Mouse (Mus musculus) heart, postnatal 25 days (tissue): Measurements from ENCODE around the gene Taf5l. TPM values are rescaled to one million over a fixed set of nuclear protein-coding genes. Genes with fewer than 3 reads are reported as not detected.
"Not testable (repeated sequence)": the region's sequence is repeated elsewhere in the genome, so short reads cannot be mapped to it uniquely, and the experiment has no call there.

Source experiments
- DNase-seq: peaks from one replicate; pipeline ENCODE4 v3.0.0; 2022; ENCODE audit warnings: low spot score
- intact Hi-C: fragments of 180-260 bp; cut with DNase I; formaldehyde crosslinking; loops from one replicate; pipeline ENCODE4 v1.15.1; 2025
- microRNA-seq: library from miRNA; unstranded; fragments of <30 nt; microRNA quantifications from one replicate; pipeline ENCODE4 v1.2.0, GENCODE M21; 2022
- total RNA-seq, 2 experiments: library from RNA; stranded (reverse); gene quantifications; 2 replicates each; pipeline ENCODE4 v1.2.3; 2021

Taf5l gene
- total RNA-seq, 2 experiments from 2014 or later: 15.0 TPM

- intact Hi-C loops: no loop called here
- DNase-seq: no peak
Measured at GRCm38 (mm10) chr8:123977499-123977898, 43.7 kb downstream of the Taf5l start.

DNA sequence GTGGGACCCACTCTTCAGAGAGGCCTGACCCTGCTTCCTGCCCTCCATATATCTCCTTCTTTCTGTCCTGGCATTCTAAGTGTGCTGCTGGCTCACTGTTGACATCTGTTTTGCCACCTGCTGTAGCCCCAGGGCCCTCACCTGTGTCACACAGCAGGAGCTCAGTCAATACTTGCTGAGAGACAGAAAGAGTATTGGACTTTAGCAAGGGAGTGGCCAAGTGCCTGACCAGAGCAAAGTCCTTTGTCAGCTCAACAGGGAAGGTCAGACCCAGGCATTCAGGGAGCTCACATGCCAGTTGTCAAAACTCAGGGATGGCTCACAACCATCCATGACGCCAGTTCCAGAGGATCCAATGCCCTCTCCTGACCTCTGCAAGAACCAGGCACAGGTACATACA lies 47.7 kb downstream of the Taf5l start:
- intact Hi-C loops: no loop called here
- DNase-seq: no peak

- no peak for DNase-seq
- intact Hi-C loops: no loop called here
Measured at GRCm38 (mm10) chr8:123966896-123967295, 54.3 kb downstream of the Taf5l start.

- intact Hi-C loops: no loop called here
- no peak for DNase-seq
Measured at GRCm38 (mm10) chr8:123961371-123961770, 59.8 kb downstream of the Taf5l start.

DNA sequence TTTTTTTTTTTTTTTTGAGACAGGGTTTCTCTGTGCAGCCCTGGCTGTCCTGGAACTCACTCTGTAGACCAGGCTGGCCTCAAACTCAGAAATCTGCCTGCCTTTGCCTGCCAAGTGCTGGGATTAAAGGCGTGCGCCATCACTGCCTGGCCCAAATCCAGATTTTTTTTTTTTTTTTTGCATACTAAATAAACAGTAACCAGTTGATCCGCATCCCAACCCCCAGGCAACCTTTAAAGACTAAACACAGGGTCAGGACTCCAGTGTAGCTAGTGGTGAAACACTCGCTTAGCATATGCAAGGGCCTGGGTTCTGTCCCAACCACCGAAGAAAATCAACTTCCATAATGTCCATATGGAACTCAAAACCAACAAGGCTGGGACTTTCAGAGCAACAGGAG lies 60.6 kb downstream of the Taf5l start:
- DNase-seq, intact Hi-C loops: not testable (repeated sequence)

DNA sequence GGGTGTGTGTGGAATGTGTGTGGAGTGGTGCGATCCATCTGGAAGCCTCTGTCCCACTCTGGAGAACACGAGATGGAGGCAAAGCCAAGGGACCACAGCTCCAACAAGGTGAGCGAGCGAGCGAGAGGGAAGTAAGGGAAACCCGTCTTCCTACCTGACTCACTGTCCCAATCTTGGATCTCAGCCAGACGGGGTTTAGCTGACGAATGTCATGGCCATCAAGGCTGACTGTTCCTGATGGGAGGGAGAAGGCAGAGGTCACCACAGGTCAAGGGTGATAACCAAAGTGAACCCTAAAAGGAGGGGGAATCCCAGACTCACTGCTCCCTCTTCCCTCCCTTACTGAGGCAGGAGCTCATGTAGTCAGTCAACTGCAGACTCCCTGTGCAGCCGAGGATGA lies 61.1 kb downstream of the Taf5l start:
- intact Hi-C loops: no loop called here
- no peak for DNase-seq

DNA sequence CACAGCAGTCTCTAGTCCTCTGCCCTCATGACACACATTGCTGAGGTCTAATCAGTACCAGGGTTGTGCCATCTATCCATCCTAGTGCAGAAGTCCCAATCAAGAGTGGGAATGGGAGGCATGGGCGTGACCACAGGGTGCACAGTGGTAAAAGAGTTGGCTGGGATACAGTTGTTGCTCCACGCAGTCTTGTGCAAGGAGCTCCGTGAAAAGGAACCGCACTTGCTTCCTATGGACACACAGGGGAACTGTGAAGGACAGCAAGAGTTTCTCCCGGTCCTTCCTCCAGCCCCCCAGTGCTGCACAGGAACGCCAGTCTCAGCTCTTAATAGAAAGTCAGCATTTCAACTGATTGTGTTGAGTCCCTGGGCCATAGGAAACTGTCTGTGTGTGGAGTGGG lies 61.7 kb downstream of the Taf5l start:
- intact Hi-C loops: no loop called here
- DNase-seq: no peak

- intact Hi-C loops: no loop called here
- DNase-seq: no peak
Measured at GRCm38 (mm10) chr8:123958130-123958529, 63.1 kb downstream of the Taf5l start.

- intact Hi-C loops: no loop called here
- DNase-seq: no peak
Measured at GRCm38 (mm10) chr8:123954246-123954645, 67.0 kb downstream of the Taf5l start.

DNA sequence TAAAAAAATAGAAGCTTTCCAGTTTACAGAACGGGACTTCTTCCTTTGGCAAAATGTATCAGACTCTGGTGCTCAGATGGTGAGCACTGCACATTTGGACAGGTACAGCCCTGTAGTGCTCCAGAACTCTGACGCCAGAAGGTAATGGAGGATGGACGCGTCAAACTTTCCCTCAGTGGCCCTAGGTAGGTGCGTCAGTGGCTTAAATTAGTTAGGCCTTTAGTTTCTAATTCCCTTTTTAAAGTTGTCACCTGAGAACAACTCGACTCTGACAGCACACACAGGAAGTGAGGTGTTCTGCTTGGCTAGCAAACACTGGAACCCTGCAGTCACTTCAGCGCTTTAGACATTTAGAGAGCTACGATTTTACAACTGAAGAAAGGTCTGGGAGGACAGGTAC lies 67.5 kb downstream of the Taf5l start:
- DNase-seq: no peak
- intact Hi-C loops: no loop called here

DNA sequence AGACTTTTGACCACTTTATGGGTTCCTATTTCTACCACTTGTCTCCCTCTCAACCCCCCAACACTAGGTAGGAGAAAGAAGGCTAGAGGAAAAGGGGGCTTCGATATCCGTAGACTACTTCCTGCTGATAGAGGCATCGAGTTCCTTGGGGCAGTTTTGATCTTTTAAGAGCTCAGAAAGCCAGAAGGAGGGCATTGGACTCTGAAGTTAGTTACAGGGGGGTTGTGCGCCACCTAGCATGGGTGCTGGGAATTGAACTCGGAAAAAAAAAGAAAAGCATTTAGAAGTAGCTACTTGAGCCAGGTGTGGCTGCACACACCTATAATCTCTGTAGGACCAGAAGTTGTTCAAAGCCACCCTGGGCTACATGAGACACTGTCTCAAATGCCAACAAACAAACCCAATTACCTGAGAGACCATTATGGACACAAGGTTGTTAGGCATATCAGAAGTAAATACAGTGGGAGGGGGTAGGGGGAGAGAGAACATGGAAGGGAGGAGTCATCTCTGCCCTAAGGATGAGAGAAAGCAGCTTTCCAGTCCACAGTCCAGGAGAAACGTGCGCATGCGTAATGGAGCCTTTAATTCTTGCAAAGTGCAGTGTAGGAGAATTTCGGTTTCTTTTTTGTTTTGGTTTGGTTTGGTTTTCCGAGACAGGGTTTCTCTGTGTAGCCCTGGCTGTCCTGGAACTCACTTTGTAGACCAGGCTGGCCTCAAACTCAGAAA lies 71.0 kb downstream of the Taf5l start:
- DNase-seq: no peak
- intact Hi-C loops: no loop called here

- no peak for DNase-seq
- intact Hi-C loops: loop anchor here (2.0 kb wide), 1 partner anchor 29 kb away; no protein-coding TSS in a partner anchor
Measured at GRCm38 (mm10) chr8:123949686-123949986, 71.6 kb downstream of the Taf5l start.

- peak; percentile 96 for DNase-seq
- intact Hi-C loops: loop anchor here (2.0 kb wide), 1 partner anchor 30 kb away; no protein-coding TSS in a partner anchor
Measured at GRCm38 (mm10) chr8:123948942-123949685, 72.1 kb downstream of the Taf5l start, which contains the start of gene Nup133. Nup133 (minus strand) TSS chr8:123949265.

Small RNA genes lying within 50 kb of the gene (microRNA-seq; reads per million reads assigned to microRNA genes)
- gene Mir1967: not detected

Other genes starting within 250 kb of the Taf5l start
- 1 to 10 TPM; 8.2 to 8.7 TPM for gene Rab4a, start 215.4 kb downstream of the Taf5l start, total RNA-seq
- 1 to 10 TPM; 1.3 to 1.6 TPM for gene Ccsap, start 161.2 kb downstream of the Taf5l start, total RNA-seq
- gene Acta1, start 126.6 kb downstream of the Taf5l start, total RNA-seq: 100 to 1,000 TPM; 516 to 635 TPM
- gene Nup133, start 72.1 kb downstream of the Taf5l start, total RNA-seq: 10 to 100 TPM in 1 of 2 experiments, 1 to 10 TPM in 1; 9.2 to 11.9 TPM
- gene Abcb10, start 38.3 kb downstream of the Taf5l start, total RNA-seq: 10 to 100 TPM; 43.9 to 48.0 TPM
- 1 to 10 TPM; 5.4 to 6.1 TPM for gene Urb2, start 111 bp upstream of the Taf5l start, total RNA-seq
- 10 to 100 TPM; 37.7 to 41.6 TPM for gene Galnt2, start 210.0 kb upstream of the Taf5l start, total RNA-seq